Mouse (Mus musculus) liver, embryonic 15.5 days (tissue): ENCODE results near the gene Mgrn1. TPM values are rescaled to one million over a fixed set of nuclear protein-coding genes. Genes with fewer than 3 reads are reported as not detected.
A peak's percentile ranks its signal among the peaks of the same experiment; 100 is the strongest.

Experiments
- ATAC-seq: fragments of 200-750 bp; cut with Nextera tagmentation; 2 replicates; pipeline ENCODE4 v1.8.0; 2017; ENCODE audit warnings: moderate number of reproducible peaks, mild to moderate bottlenecking, moderate library complexity; ENCODE audit not compliant: insufficient read depth
- H3K27ac ChIP-seq: fragments of 300-500 bp; sonication (generic); replicated peaks from 2 replicates; pipeline ENCODE4 v1.5.1; 2015; ENCODE audit warnings: mild to moderate bottlenecking, inconsistent platforms
- H3K27me3 ChIP-seq: fragments of 300-500 bp; sonication (generic); 2 replicates; pipeline ENCODE4 v1.6.1; 2015; ENCODE audit warnings: mild to moderate bottlenecking, inconsistent platforms
- H3K36me3 ChIP-seq: fragments of 300-500 bp; sonication (generic); replicated peaks from 2 replicates; pipeline ENCODE4 v1.6.1; 2015; ENCODE audit warnings: moderate library complexity, mild to moderate bottlenecking, inconsistent platforms
- H3K4me1 ChIP-seq: fragments of 300-500 bp; sonication (generic); replicated peaks from 2 replicates; pipeline ENCODE4 v1.6.1; 2015; ENCODE audit warnings: inconsistent platforms
- H3K4me2 ChIP-seq: fragments of 300-500 bp; sonication (generic); 2 replicates; pipeline ENCODE4 v1.6.1; 2015; ENCODE audit warnings: moderate library complexity, mild to moderate bottlenecking, inconsistent platforms
- H3K4me3 ChIP-seq: fragments of 300-500 bp; sonication (generic); replicated peaks from 2 replicates; pipeline ENCODE4 v1.5.1; 2015; ENCODE audit warnings: mild to moderate bottlenecking, inconsistent platforms
- H3K9ac ChIP-seq: fragments of 300-500 bp; sonication (generic); 2 replicates; pipeline ENCODE4 v1.6.1; 2015; ENCODE audit warnings: moderate library complexity, mild to moderate bottlenecking, inconsistent platforms
- H3K9me3 ChIP-seq: fragments of 300-500 bp; sonication (generic); replicated peaks from 2 replicates; pipeline ENCODE4 v1.6.1; 2016; ENCODE audit warnings: inconsistent platforms
- WGBS: fragments of 180-500 bp; shearing (Covaris S2); methylation state at CpG from one replicate; pipeline ENCODE4 v1.1.7; 2015; ENCODE audit warnings: mixed read lengths; ENCODE audit not compliant: insufficient replicate concordance; 5-methylcytosine and 5-hydroxymethylcytosine counted together
- polyA plus RNA-seq: library from polyadenylated mRNA; unstranded; fragments of >200 nt; fragmentation: Nextera tagmentation; extraction: Ambion mirVana; gene quantifications from 2 replicates; pipeline ENCODE4 v1.2.1, GENCODE M21; 2015

Mgrn1 gene
- polyA plus RNA-seq, 1 experiment from 2014 or later = 25.4 TPM

DNA sequence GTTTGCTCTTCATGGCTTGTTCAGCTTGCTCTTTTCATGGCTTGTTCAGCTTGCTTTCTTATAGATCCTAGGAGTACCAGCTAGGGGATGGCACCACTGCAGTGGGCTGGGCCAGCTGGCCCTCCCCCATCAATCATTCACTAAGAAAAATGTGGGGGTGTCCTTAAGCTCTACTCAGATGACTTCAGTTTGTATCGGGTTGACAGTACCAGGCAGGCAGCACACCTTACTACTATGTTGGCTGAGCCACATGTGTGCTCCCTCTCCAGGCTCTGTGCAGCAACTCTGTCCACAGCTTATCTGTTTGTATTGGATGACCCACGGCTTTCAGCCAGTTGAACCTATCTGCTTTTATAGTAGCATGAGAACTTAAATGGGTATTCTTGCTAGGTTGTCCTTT lies 42.4 kb downstream of the Mgrn1 start:
- 49% methylated on average over 2 of the region's 2 CpGs for WGBS
- Histone ChIP-seq H3K9ac (no peak overlapping the region), H3K27me3 (no peaks in the 10 kb centered on the region), H3K4me2 (no peak overlapping the region), H3K4me1 (peaks cover 21% of the 10 kb centered on the region), H3K36me3 (peaks cover 80% of the 10 kb centered on the region), H3K27ac (peak overlapping the region; percentile 29; the same call in 1 of the 2 replicates), H3K4me3 (no peak overlapping the region), H3K9me3 (no peaks in the 10 kb centered on the region)
- ATAC-seq = peak; percentile 26; the same call in 1 of the 2 replicates

DNA sequence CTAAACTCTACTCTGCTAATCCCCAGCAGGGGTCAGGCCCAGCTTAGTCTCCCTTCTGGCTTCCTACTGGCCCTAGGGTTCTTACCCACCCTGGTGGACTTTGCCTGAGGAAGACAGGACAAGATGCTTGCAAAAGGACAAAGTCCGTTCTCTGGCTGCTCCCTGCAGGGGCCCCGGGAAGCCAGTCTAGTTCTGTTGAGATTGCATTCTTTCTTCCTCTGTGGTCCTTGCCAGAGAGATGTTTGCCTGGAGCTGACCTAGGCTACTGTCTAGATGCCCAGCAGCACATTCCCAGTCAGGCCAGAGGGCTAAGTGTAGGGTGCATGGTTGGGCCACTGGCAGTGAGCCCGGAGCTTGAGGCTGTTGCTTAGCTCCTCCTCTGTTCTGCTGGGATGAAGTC lies 46.4 kb downstream of the Mgrn1 start:
- H3K9me3 ChIP-seq = no peaks in the 10 kb centered on the region
- H3K4me2 ChIP-seq = no peak overlapping the region
- peaks cover 16% of the 10 kb centered on the region for H3K4me1 ChIP-seq
- ATAC-seq = no peak
- 72% methylated on average over 3 of the region's 3 CpGs for WGBS
- H3K4me3 ChIP-seq = no peak overlapping the region
- no peak overlapping the region for H3K9ac ChIP-seq
- H3K27ac ChIP-seq = no peak overlapping the region
- no peaks in the 10 kb centered on the region for H3K27me3 ChIP-seq
- H3K36me3 ChIP-seq = peaks cover 78% of the 10 kb centered on the region

DNA sequence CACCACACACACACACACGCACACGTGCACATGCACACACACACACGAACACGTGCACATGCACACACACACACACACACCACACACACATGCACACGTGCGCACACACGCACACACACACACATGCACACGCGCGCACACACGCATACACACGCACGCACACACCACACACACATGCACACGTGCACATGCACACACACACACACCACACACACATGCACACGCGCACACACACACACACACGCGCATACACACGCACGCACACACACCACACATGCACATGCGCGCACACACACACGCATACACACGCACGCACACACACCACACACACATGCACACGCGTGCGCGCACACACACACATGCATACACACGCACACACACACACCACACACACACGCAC lies 49.4 kb downstream of the Mgrn1 start:
- Histone ChIP-seq H3K27ac (no peak overlapping the region), H3K9ac (no peak overlapping the region), H3K4me3 (no peak overlapping the region), H3K4me2 (no peak overlapping the region), H3K4me1 (peaks cover 32% of the 10 kb centered on the region), H3K36me3 (peaks cover 65% of the 10 kb centered on the region), H3K9me3 (no peaks in the 10 kb centered on the region), H3K27me3 (no peaks in the 10 kb centered on the region)
- no peak for ATAC-seq
- WGBS = 92% methylated on average over 31 of the region's 31 CpGs

DNA sequence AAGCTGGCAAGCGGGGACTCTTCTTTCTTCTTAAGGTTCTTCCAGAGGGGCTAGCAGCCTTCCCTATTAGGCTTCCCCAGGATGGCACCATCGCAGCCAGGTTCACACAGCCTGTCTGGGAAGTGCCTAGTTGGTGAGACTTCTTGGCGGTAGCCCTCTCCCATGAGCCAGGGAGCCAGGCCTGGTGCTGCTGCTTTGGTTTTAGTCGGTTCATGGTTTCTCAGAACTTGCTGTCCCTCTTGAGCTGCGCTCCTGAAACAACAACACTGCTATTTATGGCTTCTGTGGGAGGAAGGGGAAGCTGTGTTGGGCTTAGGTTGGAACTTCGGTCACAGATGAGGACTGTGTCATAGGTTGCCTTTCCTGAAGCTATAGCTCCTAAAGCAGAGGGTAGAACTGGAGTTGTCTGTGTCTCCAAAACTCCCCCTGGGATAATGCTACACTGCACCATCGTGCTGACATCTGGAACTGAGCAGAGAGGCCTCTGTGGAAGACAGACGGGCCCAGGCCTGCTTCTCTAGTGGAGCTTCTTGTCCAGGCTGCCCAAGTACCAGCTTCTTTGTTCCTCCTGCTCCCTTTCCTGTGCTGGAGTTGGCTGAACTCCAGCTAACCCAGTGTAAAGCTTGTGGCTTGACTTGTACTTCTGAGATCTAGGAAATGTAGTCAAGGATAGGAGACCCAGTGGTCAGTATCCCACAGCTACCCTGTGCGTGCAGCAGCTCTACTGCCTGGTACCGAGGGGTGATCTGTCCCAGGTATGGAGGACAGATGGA lies 50.1 kb downstream of the Mgrn1 start:
- peaks cover 65% of the 10 kb centered on the region for H3K36me3 ChIP-seq
- no peak for ATAC-seq
- 57% methylated on average over 10 of the region's 10 CpGs for WGBS
- peaks cover 35% of the 10 kb centered on the region for H3K4me1 ChIP-seq
- no peak overlapping the region for H3K4me2 ChIP-seq
- no peak overlapping the region for H3K27ac ChIP-seq
- no peaks in the 10 kb centered on the region for H3K9me3 ChIP-seq
- H3K9ac ChIP-seq = no peak overlapping the region
- no peaks in the 10 kb centered on the region for H3K27me3 ChIP-seq
- H3K4me3 ChIP-seq = no peak overlapping the region

DNA sequence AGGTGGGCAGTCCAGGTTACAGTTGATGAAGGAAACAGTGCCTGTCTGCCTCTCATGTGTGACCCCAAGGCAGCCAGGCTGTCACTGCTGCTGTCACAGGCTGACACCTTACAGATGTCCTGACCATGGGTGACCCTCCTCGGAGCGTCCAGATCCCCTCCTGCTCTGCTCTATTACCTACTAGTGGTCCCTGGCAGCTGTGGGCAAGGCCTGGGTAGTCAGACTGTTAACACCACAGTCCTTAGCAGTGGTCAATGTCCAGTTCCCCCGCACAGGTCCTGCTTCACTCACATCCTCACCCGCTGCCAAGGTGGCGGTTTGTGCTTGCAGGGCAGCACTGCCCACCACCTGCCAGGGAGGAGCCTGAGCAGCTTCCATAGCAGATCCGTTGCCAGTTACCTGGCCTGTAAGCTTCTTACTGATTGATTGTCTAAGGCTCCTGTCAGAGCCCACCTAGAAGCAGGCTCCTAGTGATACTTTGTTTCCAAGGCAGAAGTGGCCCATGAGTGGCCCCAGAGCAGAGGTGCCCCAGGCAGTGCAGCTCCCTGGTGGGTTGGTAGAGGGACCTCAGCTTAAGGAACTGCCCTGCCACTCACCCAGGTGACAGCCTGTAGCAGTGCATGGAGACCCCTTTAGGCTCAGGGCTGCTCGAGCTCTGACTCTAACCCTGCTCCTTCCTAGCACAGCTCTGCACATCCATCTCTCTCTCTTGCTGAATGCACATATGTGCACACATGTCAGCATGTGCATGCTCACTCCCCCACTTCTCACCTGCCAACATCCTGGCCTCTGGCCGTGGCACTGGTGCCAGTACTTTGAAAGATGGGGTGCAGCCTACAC lies 51.5 kb downstream of the Mgrn1 start:
- no peaks in the 10 kb centered on the region for H3K9me3 ChIP-seq
- peaks cover 28% of the 10 kb centered on the region for H3K4me1 ChIP-seq
- no peaks in the 10 kb centered on the region for H3K27me3 ChIP-seq
- no peak overlapping the region for H3K4me3 ChIP-seq
- H3K4me2 ChIP-seq = no peak overlapping the region
- no peak overlapping the region for H3K27ac ChIP-seq
- 72% methylated on average over 8 of the region's 8 CpGs for WGBS
- H3K36me3 ChIP-seq = peaks cover 67% of the 10 kb centered on the region
- ATAC-seq = no peak
- H3K9ac ChIP-seq = no peak overlapping the region

DNA sequence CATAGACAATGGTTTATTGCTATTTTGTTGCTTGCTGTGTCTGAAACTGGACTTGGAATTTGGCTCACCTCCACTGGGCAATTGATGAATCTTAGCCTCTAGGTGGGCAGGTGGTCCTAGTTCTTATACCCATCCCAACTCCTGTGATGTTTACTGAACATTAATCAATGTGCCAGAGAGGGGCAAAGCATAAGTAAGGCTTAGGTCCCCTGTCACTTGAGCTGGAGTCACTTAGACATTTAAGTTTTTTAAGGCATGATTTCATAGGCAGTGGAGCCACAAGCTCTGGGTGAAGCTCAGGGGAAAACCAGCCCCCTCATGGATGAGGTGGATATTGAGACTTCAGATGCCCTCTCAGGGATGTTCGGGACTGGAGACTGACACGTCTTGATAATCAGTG lies 52.4 kb downstream of the Mgrn1 start, which contains the start of gene Nudt16l1:
TSS of gene Nudt16l1 (plus strand) at position 301 of the 400 bp plus-strand sequence.
- Histone ChIP-seq H3K4me1 (peaks cover 24% of the 10 kb centered on the region), H3K4me3 (peak within 1 kb of the TSS; percentile 83), H3K9ac (peak within 1 kb of the TSS; percentile 74), H3K27ac (peak within 1 kb of the TSS; percentile 76), H3K4me2 (peak within 1 kb of the TSS; percentile 97), H3K9me3 (no peaks in the 10 kb centered on the region), H3K27me3 (no peaks in the 10 kb centered on the region), H3K36me3 (peaks cover 67% of the 10 kb centered on the region)
- 2% methylated on average over 2 of the region's 2 CpGs for WGBS
- no peak; the same call in 1 of the 2 replicates for ATAC-seq

DNA sequence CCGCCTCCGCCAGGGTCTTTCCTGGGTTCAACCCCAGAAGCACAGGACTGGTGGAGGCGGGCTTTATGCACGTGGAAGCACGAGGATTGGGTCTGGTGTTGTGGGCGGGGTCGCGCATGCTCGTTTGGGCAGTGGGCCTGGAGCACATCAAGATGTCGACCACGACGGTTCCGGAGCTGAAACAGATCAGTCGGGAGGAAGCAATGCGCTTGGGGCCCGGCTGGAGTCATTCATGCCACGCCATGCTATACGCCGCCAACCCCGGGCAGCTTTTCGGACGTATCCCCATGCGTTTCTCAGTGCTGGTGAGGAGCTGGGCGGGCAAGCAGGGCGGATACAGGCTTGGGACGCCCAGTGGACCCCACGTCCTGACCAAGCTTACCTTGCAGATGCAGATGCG lies 52.9 kb downstream of the Mgrn1 start:
- H3K4me1 ChIP-seq = peaks cover 24% of the 10 kb centered on the region
- H3K4me2 ChIP-seq = peak overlapping the region; percentile 97
- peak overlapping the region; percentile 76 for H3K27ac ChIP-seq
- H3K36me3 ChIP-seq = peaks cover 69% of the 10 kb centered on the region
- H3K27me3 ChIP-seq = no peaks in the 10 kb centered on the region
- ATAC-seq = peak; percentile 84
- H3K9ac ChIP-seq = peak overlapping the region; percentile 74
- under 1% methylated on average over 28 of the region's 28 CpGs for WGBS
- H3K9me3 ChIP-seq = no peaks in the 10 kb centered on the region
- H3K4me3 ChIP-seq = peak overlapping the region; percentile 83

DNA sequence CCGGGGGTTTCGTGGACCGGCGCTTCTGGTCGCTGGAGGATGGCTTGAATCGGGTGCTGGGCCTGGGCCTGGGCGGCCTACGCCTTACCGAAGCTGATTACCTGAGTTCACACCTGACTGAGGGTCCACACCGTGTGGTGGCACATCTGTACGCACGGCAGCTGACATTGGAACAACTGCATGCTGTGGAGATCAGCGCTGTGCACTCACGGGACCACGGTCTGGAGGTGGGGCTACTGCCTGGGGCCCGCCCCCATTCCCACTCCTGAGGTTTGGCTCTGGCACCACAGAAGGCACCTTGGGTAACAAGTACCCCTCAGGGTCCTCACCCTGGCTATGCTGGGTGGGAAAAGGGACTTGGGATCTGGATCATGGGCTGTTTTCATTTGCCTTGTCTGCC lies 53.4 kb downstream of the Mgrn1 start:
- Histone ChIP-seq H3K36me3 (peaks cover 65% of the 10 kb centered on the region), H3K27ac (peak overlapping the region; percentile 76), H3K9ac (peak overlapping the region; percentile 74), H3K4me3 (peak overlapping the region; percentile 83), H3K4me2 (peak overlapping the region; percentile 97), H3K4me1 (peaks cover 24% of the 10 kb centered on the region), H3K9me3 (no peaks in the 10 kb centered on the region), H3K27me3 (no peaks in the 10 kb centered on the region)
- 3% methylated on average over 16 of the region's 16 CpGs for WGBS
- peak; percentile 34 for ATAC-seq

DNA sequence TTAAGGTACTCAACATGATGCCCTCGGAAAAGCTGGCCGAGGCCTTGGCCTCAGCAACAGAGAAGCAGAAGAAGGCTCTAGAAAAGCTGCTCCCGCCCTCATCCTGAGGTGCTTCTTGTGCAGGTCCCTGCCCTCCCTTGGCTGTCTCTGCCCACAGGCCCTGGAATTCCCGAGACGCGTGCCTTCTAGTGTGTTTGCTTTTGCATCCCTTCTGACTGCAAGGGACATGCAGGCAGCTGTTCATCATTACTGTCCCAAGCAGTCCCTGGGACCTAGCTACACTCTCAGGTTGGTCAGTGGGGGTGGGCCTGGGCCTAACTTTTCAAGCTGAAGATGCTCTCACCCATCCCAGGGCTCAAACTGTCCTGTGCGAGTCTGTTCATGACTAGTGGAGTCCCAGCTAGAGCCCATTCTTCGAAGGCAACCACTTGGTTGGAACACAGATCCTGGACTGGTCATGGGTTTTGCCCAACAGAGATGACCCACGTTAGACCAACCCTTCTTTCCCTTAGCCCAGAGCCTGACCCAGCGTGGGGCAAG lies 54.3 kb downstream of the Mgrn1 start:
- 86% methylated on average over 10 of the region's 10 CpGs for WGBS
- Histone ChIP-seq H3K4me2 (no peak overlapping the region), H3K27me3 (no peaks in the 10 kb centered on the region), H3K4me1 (peaks cover 24% of the 10 kb centered on the region), H3K27ac (no peak overlapping the region), H3K36me3 (peaks cover 59% of the 10 kb centered on the region), H3K9me3 (no peaks in the 10 kb centered on the region), H3K4me3 (no peak overlapping the region), H3K9ac (no peak overlapping the region)
- ATAC-seq = no peak

DNA sequence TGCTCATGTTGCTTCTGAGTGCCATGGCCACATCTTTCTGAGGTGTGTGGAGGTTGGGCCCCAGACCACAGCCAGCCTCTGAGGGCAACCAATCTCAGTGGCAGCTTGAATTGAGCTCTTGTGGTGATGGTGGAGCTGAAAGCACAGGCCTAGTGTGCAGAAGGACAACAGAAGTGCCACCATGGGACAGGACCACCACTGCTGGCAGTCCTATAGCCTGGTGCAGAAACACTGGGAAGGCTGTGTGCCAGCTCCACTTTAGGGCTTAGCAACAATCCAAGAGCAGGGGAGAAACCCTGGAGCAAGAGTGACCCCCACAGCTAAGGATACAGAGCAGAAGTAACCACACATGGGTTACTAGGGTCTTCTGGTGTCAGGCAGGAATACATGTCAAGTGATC lies 55.0 kb downstream of the Mgrn1 start:
- H3K27ac ChIP-seq = no peak overlapping the region
- no peak for ATAC-seq
- H3K27me3 ChIP-seq = no peaks in the 10 kb centered on the region
- H3K4me1 ChIP-seq = peaks cover 26% of the 10 kb centered on the region
- H3K9me3 ChIP-seq = no peaks in the 10 kb centered on the region
- H3K4me2 ChIP-seq = no peak overlapping the region
- no peak overlapping the region for H3K4me3 ChIP-seq
- no peak overlapping the region for H3K9ac ChIP-seq
- peaks cover 54% of the 10 kb centered on the region for H3K36me3 ChIP-seq

DNA sequence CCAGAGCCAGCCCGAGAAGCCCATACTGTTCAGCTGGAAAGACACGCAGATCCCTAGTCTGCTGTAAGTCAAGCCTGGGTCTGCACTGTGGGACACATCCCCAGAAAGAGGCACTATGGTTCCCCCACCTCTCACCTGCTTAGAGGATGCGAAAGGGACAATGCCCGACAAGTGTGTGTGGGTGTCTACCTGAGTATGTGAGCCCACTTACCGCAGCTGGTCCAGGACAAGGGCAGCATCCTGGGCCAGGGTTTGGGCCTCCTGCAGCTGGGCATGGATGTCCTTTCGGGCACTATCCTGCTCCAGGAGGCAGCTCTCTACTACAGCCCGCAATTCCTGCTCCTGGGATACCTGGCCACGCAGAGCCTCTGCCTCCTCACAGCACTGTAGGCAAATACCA lies 56.8 kb downstream of the Mgrn1 start:
- ATAC-seq = no peak
- Histone ChIP-seq H3K9ac (no peak overlapping the region), H3K27me3 (no peaks in the 10 kb centered on the region), H3K4me2 (no peak overlapping the region), H3K9me3 (no peaks in the 10 kb centered on the region), H3K4me3 (no peak overlapping the region), H3K36me3 (peaks cover 48% of the 10 kb centered on the region), H3K27ac (no peak overlapping the region), H3K4me1 (peaks cover 30% of the 10 kb centered on the region)
- WGBS = 78% methylated on average over 8 of the region's 8 CpGs
